In genomic region chr12:56944265-56944664, GRCm38 (mm10) we compare ENCODE assay signal across 25 mouse cellular contexts.
"Had no signal": no experiment of that assay in that cellular context is flagged by ENCODE, and none has a peak within 500 bp of the region (broad histone marks: within the 10 kb centered on the region; RNA-seq: fewer than 3 reads in every experiment).

No protein-coding gene starts in this region.

- H3K27me3 ChIP-seq: heart, embryonic 12.5 days; hindbrain, embryonic 12.5 days; intestine, embryonic 15.5 days; kidney, embryonic 15.5 days; limb, embryonic 15.5 days; liver, embryonic 12.5 days had no signal

- H3K36me3 ChIP-seq: heart, embryonic 10.5 days; heart, embryonic 12.5 days; hindbrain, embryonic 10.5 days; hindbrain, embryonic 12.5 days; intestine, embryonic 15.5 days; kidney, embryonic 15.5 days; limb, embryonic 15.5 days had no signal

- H3K4me3 ChIP-seq: gastrocnemius, adult 2 months; heart, embryonic 10.5 days; heart, embryonic 12.5 days; hindbrain, embryonic 10.5 days; hindbrain, embryonic 12.5 days; intestine, embryonic 15.5 days; kidney, embryonic 15.5 days; layer of hippocampus, adult 2 months; left cerebral cortex, adult 2 months; limb, embryonic 15.5 days; liver, embryonic 12.5 days had no signal

- DNase-seq: gastrocnemius, adult 2 months; gastrocnemius, postnatal 10 days; gastrocnemius, postnatal 25 days; heart, adult 18-20 months; heart, postnatal 10 days; heart, postnatal 4 days; kidney, adult 18-20 months; kidney, postnatal 25 days; kidney, postnatal 4 days had no signal

- ATAC-seq: hindbrain, embryonic 16.5 days; inflammation-experienced regulatory T-cells, adult 6 months; intestine, embryonic 15.5 days; intestine, postnatal 0 days; liver, embryonic 12.5 days had no signal

- H3K27ac ChIP-seq: gastrocnemius, adult 2 months; heart, embryonic 10.5 days; hindbrain, embryonic 10.5 days; hindbrain, embryonic 12.5 days; hindbrain, embryonic 14.5 days; intestine, embryonic 15.5 days; kidney, embryonic 15.5 days; kidney, postnatal 0 days; layer of hippocampus, adult 2 months; left cerebral cortex, adult 2 months; limb, embryonic 15.5 days; liver, embryonic 12.5 days; liver, embryonic 14.5 days had no signal

- H3K4me1 ChIP-seq: heart, embryonic 10.5 days; heart, embryonic 12.5 days; hindbrain, embryonic 10.5 days; hindbrain, embryonic 12.5 days; intestine, embryonic 15.5 days; kidney, embryonic 15.5 days; limb, embryonic 15.5 days; liver, embryonic 12.5 days had no signal

- H3K9ac ChIP-seq: heart, embryonic 12.5 days; hindbrain, embryonic 12.5 days; hindbrain, embryonic 14.5 days; intestine, embryonic 15.5 days; kidney, embryonic 15.5 days; limb, embryonic 15.5 days; liver, embryonic 12.5 days; liver, embryonic 14.5 days had no signal

- H3K9me3 ChIP-seq: heart, embryonic 10.5 days; heart, embryonic 12.5 days; hindbrain, embryonic 10.5 days; hindbrain, embryonic 12.5 days; intestine, embryonic 15.5 days; kidney, embryonic 15.5 days; limb, embryonic 15.5 days; liver, embryonic 12.5 days had no signal

- H3K4me2 ChIP-seq: heart, embryonic 12.5 days; hindbrain, embryonic 12.5 days; hindbrain, embryonic 14.5 days; intestine, embryonic 15.5 days; kidney, embryonic 15.5 days; limb, embryonic 15.5 days; liver, embryonic 12.5 days had no signal
